Mouse (Mus musculus): Measurements from ENCODE around the gene L3mbtl4.

GRCm38 (mm10) chr17:68357687-68358086, 84.1 kb downstream of the L3mbtl4 start:
- TF ChIP-seq ZC3H11A (IDR thresholded peaks at IDR 0.05; ENCODE audit: borderline replicate concordance, low read depth, low read length), result no peak
- TF ChIP-seq CHD2 (IDR thresholded peaks at IDR 0.05; ENCODE audit: low read depth, low read length), result no peak
- no peak for TF ChIP-seq HCFC1 (IDR thresholded peaks at IDR 0.05; ENCODE audit: borderline replicate concordance, insufficient read depth, low read length)
- no peak for TF ChIP-seq ZNF384 (IDR thresholded peaks at IDR 0.05; ENCODE audit: low read depth, low read length)
- TF ChIP-seq MAFK (IDR thresholded peaks at IDR 0.05; ENCODE audit: insufficient read depth, low read depth, low read length), result no peak

Data from ES-E14 (cell line).